Mouse (Mus musculus) hindbrain, embryonic 13.5 days (tissue): ENCODE measurements around the gene Htr1f. TPM values are rescaled to one million over a fixed set of nuclear protein-coding genes. Genes with fewer than 3 reads are reported as not detected.

Experiments
- ATAC-seq: fragments of 200-750 bp; cut with Nextera tagmentation; 2 replicates; pipeline ENCODE4 v1.8.0; 2017; ENCODE audit warnings: moderate TSS enrichment; ENCODE audit not compliant: low FRiP score
- H3K27ac ChIP-seq: fragments of 300-500 bp; sonication (generic); 2 replicates; pipeline ENCODE4 v1.5.1; 2015; ENCODE audit warnings: inconsistent platforms, mild to moderate bottlenecking, moderate library complexity
- H3K27me3 ChIP-seq: fragments of 300-500 bp; sonication (generic); 2 replicates; pipeline ENCODE4 v1.6.1; 2015; ENCODE audit warnings: mild to moderate bottlenecking, inconsistent platforms
- H3K36me3 ChIP-seq: fragments of 300-500 bp; sonication (generic); 2 replicates; pipeline ENCODE4 v1.6.1; 2015; ENCODE audit warnings: mild to moderate bottlenecking, inconsistent platforms
- H3K4me1 ChIP-seq: fragments of 300-500 bp; sonication (generic); replicated peaks from 2 replicates; pipeline ENCODE4 v1.6.1; 2015; ENCODE audit warnings: inconsistent platforms
- H3K4me2 ChIP-seq: fragments of 300-500 bp; sonication (generic); 2 replicates; pipeline ENCODE4 v1.6.1; 2015; ENCODE audit warnings: inconsistent platforms, mild to moderate bottlenecking, moderate library complexity
- H3K4me3 ChIP-seq: fragments of 300-500 bp; sonication (generic); 2 replicates; pipeline ENCODE4 v1.5.1; 2015; ENCODE audit warnings: mild to moderate bottlenecking, inconsistent platforms
- H3K9ac ChIP-seq: fragments of 300-500 bp; sonication (generic); 2 replicates; pipeline ENCODE4 v1.6.1; 2015; ENCODE audit warnings: mild to moderate bottlenecking, inconsistent platforms
- H3K9me3 ChIP-seq: fragments of 300-500 bp; sonication (generic); 2 replicates; pipeline ENCODE4 v1.6.1; 2016; ENCODE audit warnings: inconsistent platforms
- WGBS: fragments of 180-500 bp; shearing (Covaris S2); methylation state at CpG from one replicate; pipeline ENCODE4 v1.1.7; 2015; 5-methylcytosine and 5-hydroxymethylcytosine counted together
- polyA plus RNA-seq: library from polyadenylated mRNA; unstranded; fragments of >200 nt; fragmentation: Nextera tagmentation; extraction: Ambion mirVana; gene quantifications from 2 replicates; pipeline ENCODE4 v1.2.1, GENCODE M21; 2015

Gene Htr1f
- polyA plus RNA-seq, 1 experiment from 2014 or later = 0.22 TPM

GRCm38 (mm10) chr16:65018710-65019109 is 86.9 kb downstream of the Htr1f start:
- no peaks in the 10 kb centered on the region for H3K27me3 ChIP-seq
- H3K4me3 ChIP-seq = no peak overlapping the region
- 96% methylated on average over 1 of the region's 1 CpGs for WGBS
- no peaks in the 10 kb centered on the region for H3K36me3 ChIP-seq
- no peak for ATAC-seq
- no peaks in the 10 kb centered on the region for H3K9me3 ChIP-seq
- no peak overlapping the region for H3K27ac ChIP-seq
- no peaks in the 10 kb centered on the region for H3K4me1 ChIP-seq
- H3K4me2 ChIP-seq = no peak overlapping the region
- no peak overlapping the region for H3K9ac ChIP-seq

- no peak for ATAC-seq
- Histone ChIP-seq H3K4me2 (no peak overlapping the region), H3K9ac (no peak overlapping the region), H3K9me3 (no peaks in the 10 kb centered on the region), H3K27ac (no peak overlapping the region), H3K27me3 (no peaks in the 10 kb centered on the region), H3K4me3 (no peak overlapping the region), H3K36me3 (no peaks in the 10 kb centered on the region), H3K4me1 (no peaks in the 10 kb centered on the region)
- 80% methylated on average over 7 of the region's 7 CpGs for WGBS
These were observed 87.5 kb downstream of the Htr1f start for GRCm38 (mm10) chr16:65018134-65018533.

GRCm38 (mm10) chr16:65017566-65017965 is 88.1 kb downstream of the Htr1f start:
- no peaks in the 10 kb centered on the region for H3K4me1 ChIP-seq
- H3K9ac ChIP-seq = no peak overlapping the region
- H3K27ac ChIP-seq = no peak overlapping the region
- H3K27me3 ChIP-seq = no peaks in the 10 kb centered on the region
- H3K4me2 ChIP-seq = no peak overlapping the region
- 87% methylated on average over 1 of the region's 1 CpGs for WGBS
- no peaks in the 10 kb centered on the region for H3K36me3 ChIP-seq
- no peak overlapping the region for H3K4me3 ChIP-seq
- ATAC-seq = no peak
- H3K9me3 ChIP-seq = no peaks in the 10 kb centered on the region

GRCm38 (mm10) chr16:65015241-65015640 is 90.4 kb downstream of the Htr1f start:
- no peaks in the 10 kb centered on the region for H3K27me3 ChIP-seq
- H3K9ac ChIP-seq = no peak overlapping the region
- ATAC-seq = no peak

GRCm38 (mm10) chr16:65001993-65002821 is 103.4 kb downstream of the Htr1f start:
- 0 out of 2 replicates have a peak, but pooled peaks cover 2% of the 10 kb centered on the region for H3K9me3 ChIP-seq
- no peak for ATAC-seq

More at GRCm38 (mm10) chr16:65015241-65015640, 90.4 kb downstream of the Htr1f start:
- Histone ChIP-seq H3K4me1 (no peaks in the 10 kb centered on the region), H3K9me3 (no peaks in the 10 kb centered on the region), H3K36me3 (no peaks in the 10 kb centered on the region), H3K4me2 (no peak overlapping the region), H3K4me3 (no peak overlapping the region), H3K27ac (no peak overlapping the region)
- 90% methylated on average over 4 of the region's 4 CpGs for WGBS

GRCm38 (mm10) chr16:64989279-64989800 is 116.3 kb downstream of the Htr1f start:
- Histone ChIP-seq H3K27ac (no peak overlapping the region), H3K36me3 (no peaks in the 10 kb centered on the region), H3K27me3 (no peaks in the 10 kb centered on the region), H3K4me3 (no peak overlapping the region), H3K9me3 (no peaks in the 10 kb centered on the region), H3K4me1 (no peaks in the 10 kb centered on the region), H3K4me2 (no peak overlapping the region), H3K9ac (no peak overlapping the region)
- no peak for ATAC-seq
- 86% methylated on average over 3 of the region's 3 CpGs for WGBS

More at GRCm38 (mm10) chr16:65001993-65002821, 103.4 kb downstream of the Htr1f start:
- H3K4me2 ChIP-seq = no peak overlapping the region
- 70% methylated on average over 6 of the region's 6 CpGs for WGBS
- H3K27ac ChIP-seq = no peak overlapping the region
- no peaks in the 10 kb centered on the region for H3K36me3 ChIP-seq
- H3K9ac ChIP-seq = no peak overlapping the region
- no peak overlapping the region for H3K4me3 ChIP-seq
- no peaks in the 10 kb centered on the region for H3K27me3 ChIP-seq
- no peaks in the 10 kb centered on the region for H3K4me1 ChIP-seq

- Histone ChIP-seq H3K27ac (no peak overlapping the region), H3K4me1 (no peaks in the 10 kb centered on the region), H3K36me3 (no peaks in the 10 kb centered on the region), H3K27me3 (no peaks in the 10 kb centered on the region), H3K9me3 (no peaks in the 10 kb centered on the region), H3K9ac (no peak overlapping the region), H3K4me2 (no peak overlapping the region), H3K4me3 (no peak overlapping the region)
- no peak for ATAC-seq
- 91% methylated on average over 6 of the region's 6 CpGs for WGBS
These were observed 118.1 kb downstream of the Htr1f start for GRCm38 (mm10) chr16:64987564-64987963.

GRCm38 (mm10) chr16:64987049-64987448 is 118.6 kb downstream of the Htr1f start:
- no peaks in the 10 kb centered on the region for H3K9me3 ChIP-seq
- no peaks in the 10 kb centered on the region for H3K27me3 ChIP-seq
- no peak for ATAC-seq
- no peak overlapping the region for H3K27ac ChIP-seq
- H3K4me3 ChIP-seq = no peak overlapping the region
- no peaks in the 10 kb centered on the region for H3K4me1 ChIP-seq
- H3K36me3 ChIP-seq = no peaks in the 10 kb centered on the region
- 68% methylated on average over 2 of the region's 2 CpGs for WGBS
- no peak overlapping the region for H3K4me2 ChIP-seq
- no peak overlapping the region for H3K9ac ChIP-seq

- 91% methylated on average over 5 of the region's 5 CpGs for WGBS
- H3K9ac ChIP-seq = no peak overlapping the region
- H3K4me2 ChIP-seq = no peak overlapping the region
- H3K27me3 ChIP-seq = no peaks in the 10 kb centered on the region
- H3K4me3 ChIP-seq = no peak overlapping the region
- no peak overlapping the region for H3K27ac ChIP-seq
- no peaks in the 10 kb centered on the region for H3K4me1 ChIP-seq
- H3K9me3 ChIP-seq = no peaks in the 10 kb centered on the region
- no peak for ATAC-seq
- H3K36me3 ChIP-seq = no peaks in the 10 kb centered on the region
These were observed 131.0 kb downstream of the Htr1f start for GRCm38 (mm10) chr16:64974636-64975035.

GRCm38 (mm10) chr16:64973533-64974305 is 131.9 kb downstream of the Htr1f start:
- Histone ChIP-seq H3K27ac (no peak overlapping the region), H3K27me3 (no peaks in the 10 kb centered on the region), H3K36me3 (no peaks in the 10 kb centered on the region), H3K9ac (no peak overlapping the region), H3K4me1 (no peaks in the 10 kb centered on the region), H3K4me3 (no peak overlapping the region), H3K9me3 (no peaks in the 10 kb centered on the region), H3K4me2 (no peak overlapping the region)
- no peak for ATAC-seq
- WGBS = 84% methylated on average over 4 of the region's 4 CpGs

- no peak for ATAC-seq
These were observed 144.0 kb downstream of the Htr1f start for GRCm38 (mm10) chr16:64961690-64962089.

GRCm38 (mm10) chr16:64941646-64942195 is 163.9 kb downstream of the Htr1f start:
- Histone ChIP-seq H3K27me3 (no peaks in the 10 kb centered on the region), H3K4me1 (no peaks in the 10 kb centered on the region), H3K9me3 (no peaks in the 10 kb centered on the region), H3K4me2 (no peak overlapping the region), H3K9ac (no peak overlapping the region), H3K4me3 (no peak overlapping the region), H3K27ac (no peak overlapping the region), H3K36me3 (no peaks in the 10 kb centered on the region)
- no peak for ATAC-seq
- 94% methylated on average over 5 of the region's 5 CpGs for WGBS

More at GRCm38 (mm10) chr16:64961690-64962089, 144.0 kb downstream of the Htr1f start:
- H3K4me1 ChIP-seq = no peaks in the 10 kb centered on the region
- H3K27me3 ChIP-seq = no peaks in the 10 kb centered on the region
- no peak overlapping the region for H3K27ac ChIP-seq
- H3K4me3 ChIP-seq = no peak overlapping the region
- H3K36me3 ChIP-seq = no peaks in the 10 kb centered on the region
- H3K4me2 ChIP-seq = no peak overlapping the region
- 90% methylated on average over 4 of the region's 4 CpGs for WGBS
- H3K9ac ChIP-seq = no peak overlapping the region
- H3K9me3 ChIP-seq = no peaks in the 10 kb centered on the region
